Mouse (Mus musculus) ovary, postnatal 10 days (tissue): Measurements from ENCODE around the gene Synrg.

Experiments
- DNase-seq: peaks from one replicate; pipeline ENCODE4 v3.0.0; 2022; ENCODE audit warnings: low spot score

Gene Synrg

GRCm38 (mm10) chr11:84077008-84077407 is 112.8 kb downstream of the Synrg start:
- no peak for DNase-seq

DNA sequence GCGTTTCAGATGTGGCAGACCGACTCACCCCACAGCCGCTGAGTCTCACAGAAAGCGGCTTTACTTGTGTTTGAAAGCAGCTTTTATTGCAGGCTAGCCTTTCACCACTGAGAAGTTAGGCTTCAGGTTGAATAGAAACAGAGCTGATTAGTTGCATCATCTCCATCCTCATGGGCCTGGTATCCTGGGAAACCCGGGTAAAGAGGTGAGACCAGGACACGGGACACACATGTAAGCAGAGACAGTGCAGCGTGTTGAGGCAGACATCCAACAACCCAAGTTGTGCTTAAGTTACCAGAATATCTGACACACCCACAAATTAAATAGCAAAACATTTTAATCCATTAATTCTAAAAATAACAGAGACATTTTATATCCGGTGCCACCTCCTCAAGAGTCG is 114.4 kb downstream of the Synrg start:
- no peak for DNase-seq

GRCm38 (mm10) chr11:84079361-84079760 is 115.1 kb downstream of the Synrg start:
- no peak for DNase-seq

DNA sequence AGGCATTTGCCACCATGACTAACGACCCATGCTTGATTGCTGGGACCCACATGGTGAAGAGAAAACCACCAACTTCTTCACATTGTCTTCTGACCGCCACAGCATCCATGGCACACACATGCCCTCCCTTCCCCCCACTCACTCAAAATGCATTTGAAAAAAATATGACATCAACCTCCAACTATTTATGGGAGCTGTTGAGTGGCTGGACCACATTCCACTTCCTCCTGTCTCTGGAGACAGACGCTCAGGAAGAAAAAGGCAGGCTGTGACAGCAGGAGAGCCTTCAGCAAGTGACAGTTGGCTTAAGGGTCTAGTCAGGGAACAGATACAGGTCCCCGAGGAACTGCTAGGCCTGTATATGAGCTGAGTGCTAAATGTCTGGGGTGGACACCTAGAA is 115.7 kb downstream of the Synrg start:
- DNase-seq = no peak

DNA sequence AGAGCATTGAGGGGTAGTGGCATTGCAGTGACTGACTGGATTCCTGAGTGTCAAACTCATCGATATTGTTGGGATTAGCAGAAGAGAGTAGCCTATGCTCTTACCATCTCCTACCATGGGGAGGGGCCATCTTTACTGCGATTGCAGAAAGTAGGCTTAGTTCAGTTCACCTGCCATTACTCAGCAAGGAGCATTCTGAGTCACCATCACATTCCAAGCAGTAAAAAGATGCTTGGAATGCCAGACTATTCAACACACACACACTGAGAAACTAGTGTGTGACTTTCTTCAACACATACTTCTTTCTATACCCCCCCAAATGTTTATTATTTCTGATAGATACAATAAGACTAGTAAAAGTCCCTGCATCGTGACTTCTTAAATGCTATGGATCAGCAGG is 116.1 kb downstream of the Synrg start:
- DNase-seq = no peak

DNA sequence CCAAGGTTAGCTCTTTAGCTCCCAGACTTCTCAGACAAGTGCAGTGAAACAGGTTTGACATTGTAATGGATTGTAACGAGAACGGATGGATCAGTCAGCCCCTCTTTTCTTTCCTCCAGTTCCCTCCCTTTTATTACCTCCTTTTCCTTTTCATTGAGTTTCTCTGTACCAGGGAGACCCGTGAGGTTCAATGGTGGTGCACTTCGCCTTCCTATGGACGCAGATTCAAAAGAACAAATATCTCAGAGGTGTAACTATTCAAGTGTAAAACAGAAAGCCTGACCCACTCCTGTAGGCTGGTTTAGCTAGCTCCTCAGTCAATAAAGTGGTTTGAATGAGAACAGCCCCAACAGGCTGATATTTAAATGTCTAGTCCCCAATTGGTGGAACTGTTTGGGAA is 117.7 kb downstream of the Synrg start:
- no peak for DNase-seq

DNA sequence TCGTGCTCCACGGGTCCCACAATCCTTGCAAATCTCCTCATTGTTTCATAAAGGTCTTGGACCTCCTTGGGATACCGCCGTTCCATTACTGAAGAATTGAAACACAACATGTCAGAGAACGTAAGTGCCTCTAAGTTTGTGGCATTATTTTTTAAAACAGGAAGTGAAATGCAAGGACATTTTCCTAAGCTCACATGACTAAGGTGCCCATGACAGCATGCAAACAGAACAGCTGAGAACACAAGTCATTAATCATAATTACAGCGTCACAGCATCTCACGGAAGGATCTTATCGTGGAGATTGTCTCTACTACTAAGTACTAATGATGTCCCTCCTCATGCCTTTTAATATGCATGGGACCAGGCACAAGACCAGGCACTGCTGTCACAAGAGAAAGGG is 126.3 kb downstream of the Synrg start:
- no peak for DNase-seq
